Mouse (Mus musculus) stomach, embryonic 14.5 days (tissue): ENCODE measurements around the gene Slc35c1. TPM values are rescaled to one million over a fixed set of nuclear protein-coding genes. Genes with fewer than 3 reads are reported as not detected.

Experiments
- ATAC-seq: fragments of 200-750 bp; cut with Nextera tagmentation; 2 replicates; pipeline ENCODE4 v1.8.0; 2017; ENCODE audit warnings: low read depth, moderate TSS enrichment; ENCODE audit not compliant: insufficient number of reproducible peaks, insufficient read depth, low FRiP score
- H3K27ac ChIP-seq: fragments of 300-500 bp; sonication (generic); 2 replicates; pipeline ENCODE4 v1.5.1; 2014; ENCODE audit warnings: mild to moderate bottlenecking, low read length, moderate library complexity, mixed read lengths
- H3K27me3 ChIP-seq: fragments of 300-500 bp; sonication (generic); 2 replicates; pipeline ENCODE4 v1.6.1; 2014; ENCODE audit warnings: low read length, control low read depth, mixed read lengths; ENCODE audit not compliant: control insufficient read depth, insufficient read depth
- H3K36me3 ChIP-seq: fragments of 300-500 bp; sonication (generic); 2 replicates; pipeline ENCODE4 v1.6.1; 2014; ENCODE audit warnings: mild to moderate bottlenecking, control low read depth, low read length, moderate library complexity, mixed read lengths; ENCODE audit not compliant: control insufficient read depth, insufficient read depth
- H3K4me1 ChIP-seq: fragments of 300-500 bp; sonication (generic); 2 replicates; pipeline ENCODE4 v1.6.1; 2014; ENCODE audit warnings: low read length, control low read depth, mixed read lengths; ENCODE audit not compliant: control insufficient read depth, insufficient read depth
- H3K4me2 ChIP-seq: fragments of 300-500 bp; sonication (generic); replicated peaks from 2 replicates; pipeline ENCODE4 v1.6.1; 2014; ENCODE audit warnings: low read depth, low read length, control low read depth
- H3K4me3 ChIP-seq: fragments of 300-500 bp; sonication (generic); 2 replicates; pipeline ENCODE4 v1.5.1; 2014; ENCODE audit warnings: low read depth, low read length, control low read depth
- H3K9ac ChIP-seq: fragments of 300-500 bp; sonication (generic); replicated peaks from 2 replicates; pipeline ENCODE4 v1.6.1; 2014; ENCODE audit warnings: low read depth, mild to moderate bottlenecking, control low read depth, low read length, moderate library complexity, mixed read lengths
- H3K9me3 ChIP-seq: fragments of 300-500 bp; sonication (generic); 2 replicates; pipeline ENCODE4 v1.6.1; 2016; ENCODE audit warnings: low read depth, low read length, control low read depth; ENCODE audit not compliant: control insufficient read depth
- WGBS: fragments of 180-500 bp; shearing (Covaris S2); extraction: QIAGEN DNeasy Blood & Tissue Kit; methylation state at CpG from one replicate; pipeline ENCODE4 v1.1.7; 2014; 5-methylcytosine and 5-hydroxymethylcytosine counted together
- polyA plus RNA-seq: library from polyadenylated mRNA; unstranded; fragments of >200 nt; fragmentation: Nextera tagmentation; extraction: Ambion mirVana; gene quantifications from 2 replicates; pipeline ENCODE4 v1.2.1, GENCODE M21; 2014

Slc35c1 gene
- polyA plus RNA-seq, 1 experiment from 2014 or later: 19.2 TPM

DNA sequence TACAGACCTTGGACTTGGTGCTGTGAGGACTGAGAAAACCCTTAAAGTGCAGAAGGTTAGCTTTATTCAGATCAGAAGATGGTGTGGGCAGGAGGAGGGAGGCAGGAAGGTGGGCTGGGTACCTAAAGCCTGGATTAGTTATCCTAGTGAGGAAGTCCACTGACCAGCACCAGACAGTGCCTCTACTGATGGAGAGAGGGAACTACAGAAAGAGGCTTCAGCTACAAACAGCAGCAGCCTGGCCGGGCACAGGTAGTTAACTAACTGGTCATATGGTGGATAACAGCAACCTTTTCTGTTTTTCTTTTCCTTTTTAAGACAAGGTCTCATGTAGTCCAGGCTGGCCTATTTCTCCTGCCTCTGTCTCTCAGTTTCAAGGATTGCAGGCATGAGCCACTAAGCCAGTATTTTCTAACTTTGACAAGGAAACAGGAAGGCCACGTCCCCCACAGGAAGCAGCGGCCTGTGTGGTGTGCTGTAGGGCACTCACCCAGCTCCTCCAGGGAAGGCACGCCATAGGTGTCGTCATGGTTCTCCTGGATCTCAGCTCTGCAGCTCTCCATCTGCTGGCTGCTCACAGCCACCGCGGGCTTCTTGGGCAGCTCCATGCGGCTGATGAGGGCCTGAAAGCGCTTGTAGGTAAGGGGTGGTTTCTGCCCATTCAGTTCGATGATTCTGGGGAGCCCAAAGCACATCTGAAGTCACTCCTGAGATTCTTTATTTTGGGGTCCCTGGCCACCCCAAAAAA, 37.8 kb downstream of the Slc35c1 start:
- WGBS: 73% methylated on average over 10 of the region's 10 CpGs
- ATAC-seq: no peak
- Histone ChIP-seq H3K9ac (no peak overlapping the region), H3K27ac (no peak overlapping the region), H3K4me3 (no peak overlapping the region), H3K9me3 (no peaks in the 10 kb centered on the region), H3K36me3 (peaks cover 34% of the 10 kb centered on the region), H3K4me2 (no peak overlapping the region), H3K27me3 (no peaks in the 10 kb centered on the region), H3K4me1 (peaks cover 24% of the 10 kb centered on the region)

DNA sequence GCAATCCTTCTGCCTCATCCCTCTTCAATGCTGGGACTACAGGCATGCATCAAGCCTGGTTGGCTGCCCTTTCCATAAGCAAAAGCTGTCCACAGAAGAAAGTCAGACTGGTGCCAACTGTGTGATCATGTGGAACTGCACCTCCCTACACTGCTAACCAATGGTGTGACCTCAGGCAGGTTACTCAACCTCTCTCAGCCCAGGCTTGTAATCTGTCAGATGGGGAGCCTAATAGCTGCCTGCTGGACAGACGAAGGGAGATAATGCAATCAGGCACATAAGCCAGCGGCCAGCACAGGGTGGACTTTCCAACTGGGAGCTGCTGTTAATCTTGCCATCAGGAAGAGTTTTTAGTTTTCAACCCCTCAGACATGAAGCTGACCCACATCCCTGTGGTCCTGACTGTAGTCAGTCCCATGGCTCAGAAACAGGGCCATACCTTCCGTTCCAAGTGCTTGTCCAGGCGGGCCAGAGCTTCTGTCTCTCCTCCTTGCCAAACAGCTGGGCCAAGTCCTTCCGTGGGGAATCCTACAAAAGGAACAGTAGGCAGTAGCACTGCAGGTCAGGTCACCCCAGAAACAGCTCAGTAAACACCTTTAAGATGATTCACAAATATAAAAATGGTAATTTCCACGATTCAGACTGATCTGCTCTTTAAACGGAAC, 38.5 kb downstream of the Slc35c1 start:
- Histone ChIP-seq H3K4me2 (no peak overlapping the region), H3K4me1 (peaks cover 20% of the 10 kb centered on the region), H3K27me3 (no peaks in the 10 kb centered on the region), H3K4me3 (no peak overlapping the region), H3K9ac (no peak overlapping the region), H3K27ac (no peak overlapping the region), H3K36me3 (peaks cover 39% of the 10 kb centered on the region), H3K9me3 (no peaks in the 10 kb centered on the region)
- WGBS: 89% methylated on average over 7 of the region's 7 CpGs
- ATAC-seq: no peak

DNA sequence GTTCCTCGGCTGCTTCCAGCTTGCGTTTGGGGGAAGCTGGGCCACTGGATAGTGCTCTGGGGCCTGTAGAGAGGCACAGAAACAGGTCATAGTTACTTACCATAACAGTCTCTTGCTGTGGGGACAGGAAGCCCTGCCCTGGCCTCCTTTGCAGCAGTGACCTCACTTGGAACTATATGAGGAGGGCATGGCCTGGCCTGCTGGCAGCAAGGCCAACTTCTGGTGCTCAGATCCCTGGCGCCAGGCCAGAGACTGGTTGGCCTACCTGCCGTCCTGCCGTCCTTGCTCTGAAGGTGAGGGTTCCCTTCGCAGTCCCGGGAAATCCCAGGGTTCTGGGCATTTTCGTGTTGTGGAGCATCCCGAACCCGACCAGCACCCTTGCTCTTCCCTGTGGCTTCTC, 48.6 kb downstream of the Slc35c1 start:
- Histone ChIP-seq H3K27me3 (no peaks in the 10 kb centered on the region), H3K36me3 (peaks cover 83% of the 10 kb centered on the region), H3K4me2 (no peak overlapping the region), H3K9me3 (no peaks in the 10 kb centered on the region), H3K27ac (no peak overlapping the region), H3K4me3 (no peak overlapping the region), H3K9ac (no peak overlapping the region), H3K4me1 (no peaks in the 10 kb centered on the region)
- ATAC-seq: no peak
- 91% methylated on average over 10 of the region's 10 CpGs for WGBS

DNA sequence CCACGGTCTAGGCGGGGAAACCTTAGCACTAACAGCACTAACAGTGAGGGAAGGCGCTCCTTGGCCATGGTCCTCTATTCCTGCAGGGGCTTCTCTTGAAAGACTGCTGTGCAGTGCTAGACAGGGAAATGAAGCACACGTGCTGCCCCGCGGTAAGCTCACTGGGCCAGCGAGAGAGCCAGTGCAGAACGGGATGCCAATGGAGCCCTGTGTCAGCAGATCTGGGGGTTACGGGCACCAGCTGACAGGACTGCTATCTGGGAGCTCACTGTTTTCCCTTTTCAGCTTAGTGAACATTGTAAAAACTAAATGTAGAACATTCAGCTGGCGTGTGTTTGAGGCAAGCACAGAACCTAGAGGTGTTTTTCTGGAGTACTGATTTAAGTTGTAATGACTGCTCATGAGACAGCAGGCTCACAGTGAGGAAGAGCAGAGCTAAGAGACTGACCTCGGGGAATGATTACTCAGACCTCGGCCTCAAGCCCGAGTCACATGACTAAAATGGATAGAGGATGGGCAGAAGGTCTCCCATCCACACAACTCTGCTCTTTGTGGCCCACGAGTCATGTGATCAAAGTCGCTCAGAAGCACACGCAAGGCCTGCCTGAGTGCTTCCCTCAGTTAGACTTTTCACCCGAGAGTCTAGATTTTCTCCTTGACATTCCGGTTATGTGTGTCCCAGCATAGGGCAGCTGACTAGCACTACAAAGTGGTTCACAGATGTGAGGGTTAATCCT, 51.9 kb downstream of the Slc35c1 start:
- Histone ChIP-seq H3K4me1 (no peaks in the 10 kb centered on the region), H3K27me3 (no peaks in the 10 kb centered on the region), H3K36me3 (peaks cover 68% of the 10 kb centered on the region), H3K4me3 (no peak overlapping the region), H3K27ac (no peak overlapping the region), H3K9ac (no peak overlapping the region), H3K9me3 (no peaks in the 10 kb centered on the region), H3K4me2 (no peak overlapping the region)
- WGBS: 86% methylated on average over 18 of the region's 18 CpGs
- ATAC-seq: no peak

DNA sequence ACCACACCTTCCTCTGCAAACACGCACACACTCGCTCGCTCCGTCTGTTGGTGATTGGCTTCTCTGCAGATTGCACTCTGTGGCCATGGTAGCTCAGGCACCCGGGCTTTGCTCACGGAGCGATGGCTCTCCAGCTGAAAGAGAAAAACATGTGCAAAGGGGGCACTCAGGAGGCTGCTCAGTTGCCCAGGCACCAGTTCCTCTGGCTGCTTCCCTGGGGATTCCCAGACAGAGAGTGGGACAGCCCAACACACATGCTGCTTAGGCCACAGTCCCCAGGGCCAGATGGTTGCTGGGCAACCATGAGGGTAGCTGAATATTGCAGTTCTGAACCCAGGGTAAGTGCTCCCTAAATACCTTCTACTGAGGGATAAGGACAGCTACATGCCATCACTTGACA, 54.7 kb downstream of the Slc35c1 start:
- Histone ChIP-seq H3K4me3 (no peak overlapping the region), H3K27me3 (no peaks in the 10 kb centered on the region), H3K9me3 (no peaks in the 10 kb centered on the region), H3K9ac (no peak overlapping the region), H3K4me2 (no peak overlapping the region), H3K27ac (no peak overlapping the region), H3K36me3 (peaks cover 43% of the 10 kb centered on the region), H3K4me1 (no peaks in the 10 kb centered on the region)
- no peak for ATAC-seq
- 89% methylated on average over 7 of the region's 7 CpGs for WGBS

DNA sequence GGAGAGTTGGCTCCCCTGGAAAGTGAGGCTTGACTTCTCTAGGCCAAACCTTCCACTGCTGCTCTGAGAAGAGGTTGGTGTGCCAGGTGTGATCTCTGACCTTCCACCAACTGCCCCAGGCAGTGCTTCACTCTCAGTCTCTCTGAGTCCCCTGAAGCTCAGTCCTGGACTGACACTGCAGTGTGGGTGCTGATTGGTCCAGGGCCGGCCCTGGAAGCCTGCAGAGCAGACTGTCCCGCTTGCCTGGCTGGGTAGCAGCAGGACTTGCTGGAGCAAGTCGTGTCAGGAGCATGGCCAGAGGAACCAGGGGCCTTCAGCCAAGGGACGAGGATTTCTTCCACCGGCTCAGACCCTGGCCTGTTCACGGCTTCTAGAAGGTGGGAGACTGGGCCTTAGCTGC, 55.6 kb downstream of the Slc35c1 start:
- Histone ChIP-seq H3K9me3 (no peaks in the 10 kb centered on the region), H3K9ac (no peak overlapping the region), H3K4me2 (no peak overlapping the region), H3K27ac (no peak overlapping the region), H3K36me3 (peaks cover 35% of the 10 kb centered on the region), H3K27me3 (no peaks in the 10 kb centered on the region), H3K4me1 (no peaks in the 10 kb centered on the region), H3K4me3 (no peak overlapping the region)
- 82% methylated on average over 6 of the region's 6 CpGs for WGBS
- ATAC-seq: no peak

DNA sequence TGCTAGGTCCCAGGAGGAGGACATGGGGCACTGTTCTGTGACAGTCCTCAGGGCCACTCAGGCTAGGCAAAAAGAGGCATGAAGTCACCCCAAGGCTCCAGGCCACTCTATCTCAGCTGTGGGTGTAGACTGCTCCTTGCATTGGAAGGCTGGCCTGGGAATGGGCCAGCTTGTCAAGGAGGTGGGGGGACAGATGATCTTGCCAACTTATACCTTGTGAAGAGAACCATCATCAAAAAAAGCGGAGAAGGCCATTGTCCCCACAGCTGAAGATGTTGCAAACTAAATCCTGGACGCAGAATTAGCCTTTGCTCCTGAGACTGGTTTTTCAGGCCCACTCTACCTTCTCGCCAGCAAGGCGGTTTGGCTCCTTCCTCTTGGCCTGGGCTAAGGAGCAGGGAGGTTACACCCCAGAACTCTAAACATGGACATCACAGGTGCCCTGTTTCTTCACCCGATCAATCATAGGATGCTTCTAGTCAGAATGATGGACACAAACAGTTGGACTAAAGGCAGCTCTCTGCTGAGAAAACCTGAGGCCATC, 56.5 kb downstream of the Slc35c1 start:
- no peaks in the 10 kb centered on the region for H3K9me3 ChIP-seq
- H3K27me3 ChIP-seq: no peaks in the 10 kb centered on the region
- WGBS: 95% methylated on average over 5 of the region's 5 CpGs
- H3K36me3 ChIP-seq: peaks cover 27% of the 10 kb centered on the region
- H3K4me2 ChIP-seq: no peak overlapping the region
- no peak overlapping the region for H3K27ac ChIP-seq
- ATAC-seq: no peak
- H3K4me3 ChIP-seq: no peak overlapping the region
- no peak overlapping the region for H3K9ac ChIP-seq
- no peaks in the 10 kb centered on the region for H3K4me1 ChIP-seq
